10 mouse cellular contexts compared by ENCODE assay signal in the genomic region with DNA sequence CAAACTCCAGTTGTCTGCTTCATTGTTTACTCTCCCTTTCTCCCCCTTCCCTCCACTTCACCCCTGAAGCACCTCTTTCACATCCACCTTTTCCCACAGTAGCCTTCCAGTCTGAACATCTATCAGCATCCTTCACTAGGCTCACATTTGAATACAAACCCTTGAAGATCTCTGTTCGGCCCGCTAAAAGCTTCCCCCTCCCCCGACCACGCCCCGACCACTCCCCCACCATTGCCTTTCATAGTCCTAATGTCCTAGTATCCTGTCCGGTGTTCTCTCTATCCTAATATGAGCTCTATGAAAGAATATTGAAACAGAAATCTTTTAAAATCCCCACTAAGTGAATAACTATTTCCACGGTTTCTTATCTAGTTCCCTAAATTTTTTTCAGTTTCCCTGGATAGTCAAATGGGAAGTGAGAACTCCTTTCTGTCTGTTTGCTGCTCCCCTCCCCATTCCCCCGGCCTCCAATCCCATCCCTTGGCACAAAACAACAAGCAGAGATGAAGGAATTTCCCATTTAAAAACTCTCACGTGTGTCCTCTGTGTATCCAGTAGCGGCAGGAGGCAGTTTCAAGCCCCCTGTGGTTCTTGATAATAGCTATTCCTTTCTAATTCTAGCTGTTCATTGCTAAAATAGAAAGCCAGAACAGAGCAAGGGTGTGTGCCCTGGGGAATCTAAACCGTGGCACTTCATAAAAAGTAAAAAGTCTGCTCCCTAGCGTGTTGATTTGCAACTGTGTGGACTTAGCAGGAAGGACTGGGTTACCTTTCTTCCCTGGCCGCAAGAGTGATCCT.
DNase-seq lines count a peak whose midpoint lies in the region; ATAC-seq lines count a peak whose summit lies in the region.
"Had no signal": no experiment of that assay in that cellular context is flagged by ENCODE, and none has a peak within 500 bp of the region (broad histone marks: within the 10 kb centered on the region; RNA-seq: fewer than 3 reads in every experiment).

No protein-coding gene starts in this region.

- H3K36me3 ChIP-seq in heart, embryonic 14.5 days (ENCODE audit: control insufficient read depth, insufficient read depth, low read length): no peaks in the 10 kb centered on the region
- 0 out of 2 replicates have a peak, but pooled peaks cover 4% of the 10 kb centered on the region for H3K36me3 ChIP-seq in hindbrain, embryonic 10.5 days
- no peaks in the 10 kb centered on the region for H3K36me3 ChIP-seq in midbrain, embryonic 16.5 days (ENCODE audit: control insufficient read depth, insufficient read depth, low read length)
- H3K36me3 ChIP-seq: stomach, embryonic 15.5 days had no signal

- WGBS in heart, embryonic 14.5 days: 19% methylated on average over 13 of the region's 13 CpGs
- WGBS in hindbrain, embryonic 10.5 days: 14% methylated on average over 13 of the region's 13 CpGs
- 7% methylated on average over 13 of the region's 13 CpGs for WGBS in midbrain, embryonic 16.5 days

- no peak for ATAC-seq in heart, embryonic 14.5 days (ENCODE audit: insufficient number of reproducible peaks, insufficient read depth, low FRiP score, low read depth)
- ATAC-seq in midbrain, embryonic 16.5 days: 0 out of 2 replicates have a peak, but pooled peaks have one; percentile 54

- peaks cover 5% of the 10 kb centered on the region; the same call in 1 of the 2 replicates for H3K27me3 ChIP-seq in heart, embryonic 14.5 days (ENCODE audit: control insufficient read depth, insufficient read depth, low read length)
- H3K27me3 ChIP-seq in hindbrain, embryonic 10.5 days (ENCODE audit: insufficient read depth, poor library complexity, severe bottlenecking): no peaks in the 10 kb centered on the region
- no peaks in the 10 kb centered on the region for H3K27me3 ChIP-seq in midbrain, embryonic 16.5 days (ENCODE audit: control insufficient read depth, insufficient read depth, low read depth, low read length)
- H3K27me3 ChIP-seq: stomach, embryonic 15.5 days had no signal

- no peak overlapping the region for H3K27ac ChIP-seq in heart, embryonic 14.5 days (replicated peaks in 1 of 2; ENCODE audit: control insufficient read depth in 1 of 2, insufficient read depth in 1 of 2, low read depth in 2 of 2, low read length in 2 of 2)
- peak overlapping the region; percentile 53 for H3K27ac ChIP-seq in hindbrain, embryonic 10.5 days
- peak overlapping the region; percentile 20; the same call in 1 of the 2 replicates for H3K27ac ChIP-seq in midbrain, embryonic 16.5 days (ENCODE audit: low read length)
- H3K27ac ChIP-seq: stomach, embryonic 15.5 days had no signal

- DNase-seq in heart, adult 8-10 months (ENCODE audit: low spot score): no peak
- peak; percentile 76 for DNase-seq in ZHBTc4 (ENCODE audit: low read depth, low spot score)
- DNase-seq in hindbrain, embryonic 10.5 days (ENCODE audit: low spot score): no peak
- DNase-seq in cerebellum, adult 8-10 months: no peak
- no peak for DNase-seq in frontal cortex, postnatal 14 days (ENCODE audit: low spot score in 2 of 2)
- DNase-seq in cerebellum, adult 11 months: no peak
- DNase-seq: lung, postnatal 10 days had no signal

- peak overlapping the region; percentile 53 for H3K4me2 ChIP-seq in heart, embryonic 14.5 days (ENCODE audit: low read length)
- no peak overlapping the region for H3K4me2 ChIP-seq in midbrain, embryonic 16.5 days (ENCODE audit: low read length)
- H3K4me2 ChIP-seq: stomach, embryonic 15.5 days had no signal

- no peaks in the 10 kb centered on the region for H3K9me3 ChIP-seq in heart, embryonic 14.5 days (ENCODE audit: control insufficient read depth, low read length)
- H3K9me3 ChIP-seq in hindbrain, embryonic 10.5 days: no peaks in the 10 kb centered on the region
- H3K9me3 ChIP-seq in midbrain, embryonic 16.5 days (replicated peaks; ENCODE audit: control insufficient read depth, low read length, poor library complexity, severe bottlenecking): no peaks in the 10 kb centered on the region
- H3K9me3 ChIP-seq: stomach, embryonic 15.5 days had no signal

- peak overlapping the region in 1 of 2 experiments; percentile 12; a peak in 1 of 4 replicates for H3K4me3 ChIP-seq in heart, embryonic 14.5 days (ENCODE audit: control insufficient read depth in 1 of 2, insufficient read depth in 1 of 2, low read depth in 1 of 2, low read length in 2 of 2)
- peak overlapping the region; percentile 29; the same call in 1 of the 2 replicates for H3K4me3 ChIP-seq in hindbrain, embryonic 10.5 days
- H3K4me3 ChIP-seq in midbrain, embryonic 16.5 days (ENCODE audit: low read depth, low read length): no peak overlapping the region
- H3K4me3 ChIP-seq: stomach, embryonic 15.5 days had no signal

- no peaks in the 10 kb centered on the region; a peak in 1 of 4 replicates for H3K4me1 ChIP-seq in heart, embryonic 14.5 days (ENCODE audit: control insufficient read depth in 2 of 2, insufficient read depth in 2 of 2, low read length in 2 of 2)
- H3K4me1 ChIP-seq in hindbrain, embryonic 10.5 days (replicated peaks): peaks cover 36% of the 10 kb centered on the region
- H3K4me1 ChIP-seq in midbrain, embryonic 16.5 days (ENCODE audit: control insufficient read depth, insufficient read depth, low read length): peaks cover 22% of the 10 kb centered on the region
- H3K4me1 ChIP-seq: stomach, embryonic 15.5 days had no signal

- H3K9ac ChIP-seq in heart, embryonic 14.5 days (ENCODE audit: low read length): no peak overlapping the region
- no peak overlapping the region for H3K9ac ChIP-seq in midbrain, embryonic 16.5 days (ENCODE audit: low read depth, low read length)
- H3K9ac ChIP-seq: stomach, embryonic 15.5 days had no signal

Comparison
In these comparisons a context has a peak if more than half of its experiments do, and no peak if none do; other contexts are left out.
1. H3K27ac ChIP-seq: peak in hindbrain, embryonic 10.5 days (single experiment) and midbrain, embryonic 16.5 days (single experiment); none in heart, embryonic 14.5 days (0 of 2).